Mouse (Mus musculus) heart, postnatal 0 days (tissue): ENCODE results near the gene Il1rapl2.

Source experiments
- CTCF ChIP-seq: IDR thresholded peaks from 2 replicates; pipeline ENCODE4 v1.5.1; 2016; ENCODE audit warnings: antibody characterized with exemption, control low read depth, low read depth
- EP300 ChIP-seq: IDR thresholded peaks from 2 replicates; pipeline ENCODE4 v1.6.1; 2016; ENCODE audit warnings: antibody characterized with exemption, low read depth

DNA sequence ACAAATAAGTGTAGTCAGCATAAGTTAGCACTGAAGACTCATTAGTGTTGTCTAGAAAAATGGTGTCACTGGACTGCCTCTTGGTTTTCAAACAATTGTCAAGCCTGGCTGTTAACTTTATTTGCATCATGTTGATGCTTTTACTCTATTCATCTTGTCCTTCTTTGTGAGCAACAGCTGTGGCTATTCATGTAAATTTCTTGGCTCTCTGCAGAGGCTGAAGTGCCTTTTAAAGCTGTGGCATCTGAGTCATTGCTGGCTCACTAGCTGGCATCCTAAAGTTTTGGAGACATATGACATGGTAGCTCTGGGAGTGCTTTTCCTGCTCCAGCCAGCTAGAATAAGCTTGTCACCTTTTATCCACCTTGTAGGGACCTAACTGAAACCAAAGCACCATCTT is 1261.5 kb downstream of the Il1rapl2 start:
- TF ChIP-seq CTCF (no peak), EP300 (no peak)
